Mouse (Mus musculus) 416B (cell line): ENCODE measurements around the gene Zfp119b.
"Not testable (repeated sequence)": the region's sequence is repeated elsewhere in the genome, so short reads cannot be mapped to it uniquely, and the experiment has no call there.

Source experiments
- DNase-seq: peaks from one replicate; pipeline ENCODE4 v3.0.0; 2011; ENCODE audit warnings: low read depth

The Zfp119b gene

GRCm38 (mm10) chr17:55957726-55958583, 8.7 kb upstream of the Zfp119b start:
- DNase-seq = peak; percentile 60

DNA sequence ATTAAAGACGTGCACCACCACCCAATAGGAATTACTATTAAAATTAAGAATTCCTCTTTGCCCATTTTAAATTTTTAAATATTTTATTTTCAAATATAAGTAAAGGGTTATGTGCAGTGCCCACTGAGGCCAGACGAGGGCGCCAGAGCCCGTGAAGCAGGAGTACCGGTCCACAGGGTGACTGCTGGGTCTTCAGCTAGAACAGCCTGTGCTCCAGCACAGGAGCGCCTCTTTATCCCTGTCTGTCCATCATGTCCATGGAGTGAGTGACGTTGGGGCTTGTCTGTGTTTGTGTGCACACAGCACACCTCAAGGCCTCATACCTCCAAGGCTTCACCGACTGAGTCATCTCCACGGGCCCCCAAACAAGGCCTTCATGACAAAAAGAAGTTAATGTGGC, 7.9 kb upstream of the Zfp119b start:
- DNase-seq = peak; percentile 81

DNA sequence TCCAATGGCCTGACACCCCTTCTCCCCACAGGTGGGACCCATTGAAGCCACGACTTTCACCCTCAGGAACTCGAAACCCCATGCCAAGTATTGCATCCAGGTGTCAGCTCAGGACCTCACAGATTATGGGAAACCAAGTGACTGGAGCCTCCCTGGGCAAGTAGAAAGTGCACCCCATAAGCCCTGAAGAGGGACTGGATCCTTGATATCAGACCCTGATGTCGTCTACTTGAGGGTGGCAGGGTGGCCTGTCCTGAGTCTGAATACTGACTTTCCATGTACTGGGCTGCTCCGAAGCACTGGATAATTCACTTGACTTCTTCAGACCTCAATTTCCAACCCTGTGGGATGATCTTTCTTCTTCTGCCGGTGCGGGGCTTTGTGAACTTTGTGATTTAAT, 7.3 kb upstream of the Zfp119b start:
- no peak for DNase-seq

DNA sequence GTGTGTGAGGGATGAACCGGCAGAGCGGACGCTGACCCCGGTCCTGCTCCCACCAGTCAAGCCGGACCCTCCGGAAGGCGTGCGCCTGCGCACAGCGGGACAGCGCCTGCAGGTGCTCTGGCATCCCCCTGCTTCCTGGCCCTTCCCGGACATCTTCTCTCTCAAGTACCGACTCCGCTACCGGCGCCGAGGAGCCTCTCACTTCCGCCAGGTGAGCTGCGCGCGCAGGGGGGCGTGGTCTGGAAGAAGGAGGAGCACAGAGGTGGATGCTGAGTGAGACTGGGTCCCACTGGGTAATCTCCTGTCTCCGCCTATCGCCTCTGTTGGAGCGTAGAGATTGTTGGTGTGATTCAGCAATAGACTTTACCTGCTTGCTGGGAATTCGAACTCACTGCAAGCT, 6.8 kb upstream of the Zfp119b start:
- DNase-seq = no peak

DNA sequence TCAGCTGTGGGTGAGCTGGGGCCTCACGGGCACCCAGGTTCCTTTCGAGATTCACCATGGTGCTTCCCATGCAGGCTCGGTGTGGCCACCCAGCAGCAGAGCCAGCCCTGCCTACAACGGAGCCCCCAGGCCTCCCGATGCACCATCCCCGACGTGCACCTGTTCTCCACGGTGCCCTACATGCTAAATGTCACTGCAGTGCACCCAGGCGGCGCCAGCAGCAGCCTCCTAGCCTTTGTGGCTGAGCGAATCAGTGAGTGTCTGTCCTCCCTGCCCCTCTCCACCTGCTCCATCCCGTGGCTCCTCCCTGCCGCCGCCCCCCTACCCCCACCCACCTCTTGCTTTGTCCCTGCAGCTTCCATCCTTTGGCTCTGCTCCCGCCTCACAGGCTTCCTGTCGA, 4.9 kb upstream of the Zfp119b start:
- no peak for DNase-seq

DNA sequence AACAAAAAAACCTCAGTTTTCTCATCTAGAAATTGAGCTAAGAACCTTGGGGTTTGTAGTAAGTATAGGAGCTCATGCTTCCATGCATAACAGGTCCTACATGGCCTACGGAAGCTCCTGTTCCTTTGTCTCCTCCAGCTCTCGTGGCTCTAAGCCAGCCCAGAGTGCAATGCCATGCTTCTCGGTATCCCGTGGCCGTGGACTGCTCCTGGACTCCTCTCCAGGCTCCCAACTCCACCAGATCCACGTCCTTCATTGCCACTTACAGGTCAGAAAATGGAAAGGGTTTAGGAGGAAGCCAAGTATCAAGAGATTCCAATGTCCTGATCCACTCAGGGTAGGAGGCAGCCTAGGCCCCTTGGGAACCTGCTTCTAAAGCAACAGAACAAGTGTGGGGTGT, 4.5 kb upstream of the Zfp119b start:
- no peak for DNase-seq

DNA sequence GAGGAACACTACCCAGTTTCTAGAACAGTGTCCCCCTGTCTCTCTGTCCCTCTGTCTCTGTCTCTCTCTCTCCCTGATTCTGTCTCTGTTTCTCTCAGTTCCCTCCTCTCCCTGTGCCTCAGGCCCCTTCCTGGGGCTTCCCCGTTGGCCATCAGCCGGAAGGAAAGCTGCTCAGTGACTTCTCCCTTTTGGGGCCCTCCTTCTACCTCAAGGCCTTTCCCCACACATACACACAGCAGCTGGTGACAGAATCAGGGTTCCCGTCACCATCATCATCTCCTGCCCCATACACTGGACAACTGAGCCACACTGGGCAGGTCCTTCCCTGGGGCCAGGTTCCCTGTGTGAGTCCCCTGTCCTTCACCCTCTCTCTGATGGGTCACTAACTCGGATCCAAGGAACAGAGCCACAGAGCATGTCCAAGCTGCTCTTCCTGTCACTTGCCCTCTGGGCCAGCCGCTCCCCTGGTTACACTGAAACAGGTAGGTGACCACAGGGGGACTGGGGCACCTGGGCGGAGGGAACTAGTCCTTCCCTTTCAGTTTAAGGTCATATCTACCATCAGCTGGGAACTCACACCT, 3.2 kb upstream of the Zfp119b start, which contains the start of gene Ebi3:
TSS of gene Ebi3 (plus strand) at position 194 of the 581 bp plus-strand sequence.
- DNase-seq = peak; percentile 48

- DNase-seq = no peak
These were observed 2.7 kb upstream of the Zfp119b start for GRCm38 (mm10) chr17:55952041-55952440.

DNA sequence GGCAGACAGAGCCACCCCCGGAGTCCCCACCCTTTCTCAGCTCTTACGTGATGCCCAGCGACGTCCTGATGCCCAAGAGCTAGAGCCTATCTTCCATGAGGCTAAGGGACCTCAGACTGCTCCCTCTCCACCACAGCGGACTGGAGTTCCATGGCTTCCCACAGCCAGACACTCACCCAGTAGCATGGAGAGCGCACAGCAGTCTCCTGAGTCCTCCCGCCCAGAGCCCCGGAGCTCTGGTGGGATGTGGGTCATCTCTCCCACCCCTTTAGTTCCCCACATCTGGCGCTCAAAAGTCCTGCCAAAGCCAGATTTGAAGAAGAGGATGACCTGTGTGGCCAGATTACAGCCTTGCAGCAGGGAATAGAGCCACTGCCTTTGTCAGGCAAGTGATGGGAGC, 1.3 kb upstream of the Zfp119b start:
- DNase-seq = no peak

DNA sequence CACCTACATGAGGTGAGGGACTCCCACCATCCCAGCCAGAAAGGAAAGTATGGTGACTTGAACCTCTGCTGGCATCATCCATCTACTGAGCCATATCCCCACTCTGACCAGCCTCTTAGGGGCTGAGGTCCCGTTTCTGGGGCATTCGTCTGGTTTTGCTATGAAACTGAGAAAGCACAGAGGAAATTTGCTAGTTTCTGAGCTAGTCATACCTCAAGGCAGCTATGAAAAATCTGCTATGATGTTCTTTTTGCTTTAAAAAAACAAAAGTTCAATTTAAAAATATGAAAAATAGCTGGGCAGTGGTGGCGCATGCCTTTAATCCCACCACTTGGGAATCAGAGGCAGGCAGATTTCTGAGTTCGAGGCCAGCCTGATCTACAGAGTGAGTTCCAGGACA, 653 bp downstream of the Zfp119b start:
- DNase-seq = no peak

GRCm38 (mm10) chr17:55945696-55946095, 3.6 kb downstream of the Zfp119b start:
- no peak for DNase-seq

DNA sequence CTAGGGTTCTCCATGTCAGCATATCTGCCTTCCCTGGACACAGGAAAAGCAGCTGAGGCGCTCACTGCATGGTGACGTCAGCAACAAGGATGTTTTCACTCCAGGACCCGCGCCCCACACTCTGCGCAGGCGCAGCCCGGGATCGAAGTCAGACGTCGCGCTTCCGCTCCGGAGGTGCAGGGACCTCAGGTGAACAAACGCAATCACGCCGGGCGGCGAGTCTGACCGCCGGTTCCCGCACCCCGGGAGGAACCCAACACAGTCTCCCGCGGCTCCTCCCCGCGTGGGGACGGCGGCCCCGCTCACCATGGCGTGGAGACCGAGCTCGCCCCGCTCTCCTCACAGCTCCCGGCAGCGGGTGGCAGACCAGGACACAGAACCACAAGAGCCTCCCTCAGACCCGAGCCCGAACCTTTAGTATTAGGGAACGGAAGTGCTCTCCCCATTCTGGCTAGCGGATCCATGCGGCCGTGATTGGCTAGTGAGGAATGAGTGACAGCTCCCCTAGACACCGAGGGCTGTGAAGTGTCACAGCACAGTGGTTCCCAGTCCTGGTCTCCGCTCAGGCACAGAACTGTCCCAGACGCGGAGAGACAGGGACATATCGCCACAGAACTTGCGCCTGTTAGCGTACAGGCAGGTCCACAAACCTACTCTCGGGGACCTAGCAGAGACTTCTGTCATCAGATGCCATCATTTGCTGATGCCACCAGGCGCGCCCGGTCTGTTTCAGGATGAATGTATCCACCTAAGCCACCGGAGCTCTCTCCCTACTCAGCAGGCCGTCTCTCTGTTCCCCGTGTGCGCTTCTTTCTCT, 4.2 kb downstream of the Zfp119b start:
- peak; percentile 79 for DNase-seq

DNA sequence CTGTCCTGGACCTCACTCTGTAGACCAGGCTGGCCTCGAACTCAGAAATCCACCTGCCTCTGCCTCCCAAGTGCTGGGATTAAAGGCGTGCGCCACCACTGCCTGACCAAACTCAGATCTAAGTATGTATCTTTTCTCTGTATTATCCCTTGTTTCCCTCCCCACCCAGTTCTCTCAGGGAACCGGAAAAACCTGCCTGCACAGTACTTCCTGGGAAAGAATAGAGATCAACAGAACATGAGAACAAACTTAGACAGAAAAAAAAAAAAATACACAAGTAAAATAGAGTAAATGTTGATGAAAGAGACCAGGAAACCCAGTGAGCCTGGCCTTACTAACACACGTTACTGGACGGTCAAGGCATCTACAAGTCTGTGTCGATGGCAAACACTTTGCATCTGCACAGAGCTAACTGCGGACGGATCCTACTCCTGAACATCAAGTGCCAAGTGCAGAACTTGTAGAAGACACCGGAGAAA, 4.9 kb downstream of the Zfp119b start:
- not testable (repeated sequence) for DNase-seq

DNA sequence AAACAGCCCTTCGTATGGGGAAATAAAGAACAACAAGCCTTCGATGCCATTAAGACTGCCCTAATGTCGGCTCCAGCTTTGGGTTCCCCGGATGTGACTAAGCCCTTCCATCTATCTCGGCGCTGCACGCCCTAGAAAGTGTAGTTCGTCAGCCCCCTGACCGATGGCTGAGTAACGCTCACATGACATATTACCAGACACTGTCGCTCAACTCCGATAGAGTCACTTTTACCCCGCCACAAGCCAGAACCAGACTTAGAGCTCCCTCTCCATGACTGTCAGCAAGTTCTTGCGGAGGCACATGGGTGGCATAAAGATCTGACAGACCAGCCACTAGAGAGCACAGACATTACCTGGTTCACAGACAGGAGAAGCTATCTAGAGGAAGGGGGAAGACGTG, 16.1 kb downstream of the Zfp119b start:
- DNase-seq = no peak

- DNase-seq = no peak
These were observed 16.7 kb downstream of the Zfp119b start for GRCm38 (mm10) chr17:55932635-55933034.

DNA sequence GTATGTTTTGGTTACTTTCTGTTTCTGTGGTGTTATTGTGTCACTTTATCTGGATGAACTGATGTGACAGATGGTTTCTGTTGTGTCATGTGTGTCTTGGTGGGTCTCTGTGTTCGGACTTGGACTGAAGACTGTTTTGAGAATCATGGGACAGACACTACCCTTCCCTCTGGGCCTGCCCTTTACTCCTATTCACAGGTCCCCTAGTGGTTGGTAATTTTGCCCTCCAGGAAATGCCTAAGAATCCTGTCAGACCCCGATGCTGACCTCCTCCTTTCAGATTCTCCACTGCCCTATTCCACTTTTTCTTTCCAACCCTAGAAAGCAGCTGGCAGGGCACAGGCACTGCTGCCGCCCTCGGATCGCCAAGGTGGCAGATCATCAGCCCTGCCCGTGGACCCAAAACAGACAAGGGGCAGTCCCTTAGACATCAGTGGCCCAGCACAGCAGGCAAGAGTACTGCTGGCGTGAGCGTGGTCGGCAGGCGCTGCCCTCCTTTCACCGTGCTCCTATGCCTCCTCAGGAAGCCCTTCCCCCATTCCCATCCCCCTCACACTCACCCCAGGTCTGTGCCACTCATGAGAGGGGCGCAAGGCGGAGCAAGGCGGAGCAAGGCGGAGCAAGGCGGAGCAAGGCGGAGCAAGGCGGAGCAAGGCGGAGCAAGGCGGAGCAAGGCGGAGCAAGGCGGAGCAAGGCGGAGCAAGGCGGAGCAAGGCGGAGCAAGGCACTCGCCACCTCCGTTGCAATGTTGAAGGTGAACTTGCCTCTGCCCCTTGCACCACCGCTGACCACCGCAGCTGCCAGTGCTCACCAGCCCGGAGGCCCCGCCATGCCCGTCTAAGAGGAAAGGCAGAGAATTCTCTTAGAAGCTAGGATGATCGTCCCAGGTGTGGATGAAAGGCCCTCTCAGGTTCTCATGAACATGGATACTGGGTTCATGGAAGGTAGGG, 17.5 kb downstream of the Zfp119b start:
- DNase-seq = no peak

- DNase-seq = no peak
These were observed 42.6 kb downstream of the Zfp119b start for GRCm38 (mm10) chr17:55906669-55907068.

GRCm38 (mm10) chr17:55904131-55904530, 45.2 kb downstream of the Zfp119b start:
- DNase-seq = no peak

DNA sequence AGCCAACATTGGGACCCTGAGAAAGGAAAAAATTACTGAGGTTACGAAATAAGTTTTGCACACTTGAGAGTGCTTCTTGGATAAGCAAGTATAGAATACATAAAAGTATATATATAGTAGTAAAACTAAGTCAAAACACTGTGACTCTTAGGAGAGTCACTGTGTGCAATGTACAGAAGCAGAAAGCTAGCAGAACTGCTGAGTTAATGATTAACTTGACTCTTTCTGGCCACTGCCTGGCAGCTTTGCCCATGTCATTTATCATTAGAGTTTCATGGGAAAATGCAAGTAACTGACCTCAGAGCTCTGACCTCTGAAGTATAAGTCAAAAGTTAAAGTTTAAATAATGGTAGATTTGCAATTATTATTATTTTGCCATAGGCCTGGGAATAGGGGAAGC, 45.6 kb downstream of the Zfp119b start:
- no peak for DNase-seq

DNA sequence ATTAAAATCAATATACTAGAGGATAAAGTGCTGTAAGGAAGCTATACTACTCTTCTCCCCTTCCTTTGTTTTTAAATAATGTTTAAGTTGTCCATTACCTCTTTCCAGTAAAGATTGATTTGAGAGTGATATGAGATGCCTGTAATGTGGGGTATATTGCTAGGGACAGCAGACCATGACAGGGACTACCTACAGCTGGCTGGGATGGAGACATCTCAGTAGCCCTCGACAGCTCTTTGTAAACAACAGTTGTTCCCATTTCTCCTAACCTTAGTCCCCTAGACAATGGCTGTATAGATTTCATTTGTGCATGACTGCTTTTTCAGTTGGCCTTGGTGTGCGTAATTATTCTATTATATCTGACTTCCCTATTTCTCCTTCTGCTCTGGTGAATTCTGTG, 46.2 kb downstream of the Zfp119b start:
- no peak for DNase-seq

GRCm38 (mm10) chr17:55892406-55892955, 56.8 kb downstream of the Zfp119b start:
- DNase-seq = peak; percentile 51
